Comparison of ENCODE assay signal across 10 mouse cellular contexts in genomic region chr1:132233566-132233965, GRCm38 (mm10). TPM values are rescaled to one million over a fixed set of nuclear protein-coding genes. Genes with fewer than 3 reads are reported as not detected.
DNase-seq lines count a peak whose midpoint lies in the region.
"Had no signal": no experiment of that assay in that cellular context is flagged by ENCODE, and none has a peak within 500 bp of the region (broad histone marks: within the 10 kb centered on the region; RNA-seq: fewer than 3 reads in every experiment).

No protein-coding gene starts in this region.

- peaks cover 16% of the 10 kb centered on the region; the same call in 1 of the 2 replicates for H3K27me3 ChIP-seq in limb, embryonic 10.5 days (ENCODE audit: low read depth, poor library complexity, severe bottlenecking)
- peaks cover 4% of the 10 kb centered on the region; the same call in 1 of the 2 replicates for H3K27me3 ChIP-seq in splenic B cell, adult 2 months (ENCODE audit: control insufficient read depth, insufficient read depth, low read length, poor library complexity, severe bottlenecking)
- H3K27me3 ChIP-seq: embryonic facial prominence, embryonic 15.5 days had no signal

- DNase-seq in adrenal gland, postnatal 10 days: peak; percentile 39
- DNase-seq in adrenal gland, adult 18-20 months (ENCODE audit: low spot score in 2 of 2): no peak
- DNase-seq in kidney, adult 8-10 months: peak; percentile 12 to 49
- no peak for DNase-seq in kidney, adult 11 months
- DNase-seq in embryo, embryonic 11 days: peak; percentile 64
- peak; percentile 49 for DNase-seq in limb, embryonic 10.5 days (ENCODE audit: low spot score)
- peak; percentile 19 for DNase-seq in splenic B cell, adult 2 months (ENCODE audit: low read depth, low spot score)
- no peak for DNase-seq in T-cell, adult 2 months (ENCODE audit: low spot score)

- no peaks in the 10 kb centered on the region for H3K36me3 ChIP-seq in limb, embryonic 10.5 days
- H3K36me3 ChIP-seq in splenic B cell, adult 2 months (ENCODE audit: control insufficient read depth, insufficient read depth, low read length, poor library complexity, severe bottlenecking): no peaks in the 10 kb centered on the region
- H3K36me3 ChIP-seq: embryonic facial prominence, embryonic 15.5 days; midbrain, embryonic 12.5 days had no signal

- H3K9me3 ChIP-seq in limb, embryonic 10.5 days (replicated peaks): no peaks in the 10 kb centered on the region
- H3K9me3 ChIP-seq: embryonic facial prominence, embryonic 15.5 days; midbrain, embryonic 12.5 days had no signal

- H3K4me1 ChIP-seq in limb, embryonic 10.5 days: peaks cover 9% of the 10 kb centered on the region; the same call in 1 of the 2 replicates
- H3K4me1 ChIP-seq: embryonic facial prominence, embryonic 15.5 days had no signal

- no peak overlapping the region for H3K4me3 ChIP-seq in limb, embryonic 10.5 days
- H3K4me3 ChIP-seq: embryonic facial prominence, embryonic 15.5 days; midbrain, embryonic 12.5 days had no signal

- 25% methylated on average over 12 of the region's 12 CpGs for WGBS in limb, embryonic 10.5 days

- no peak overlapping the region for H3K27ac ChIP-seq in limb, embryonic 10.5 days
- H3K27ac ChIP-seq: embryonic facial prominence, embryonic 15.5 days; midbrain, embryonic 12.5 days had no signal

RNA-seq across cellular contexts. Expression of gene Gm10188, which starts 4.0 kb away (rescaled TPM):
- total RNA-seq in adrenal gland, postnatal 10 days (2021): not detected
- total RNA-seq in adrenal gland, adult 18-20 months (2021): not detected
- not detected in 2 replicates for polyA plus RNA-seq in limb, embryonic 10.5 days (2016; fragmentation: Nextera tagmentation; extraction: Ambion mirVana)
- polyA plus RNA-seq: embryonic facial prominence, embryonic 15.5 days had no signal

RNA-seq across cellular contexts. Expression of gene AC124108.1, which starts 42.3 kb away (rescaled TPM):
- total RNA-seq in adrenal gland, postnatal 10 days (2021): under 1 TPM in 1 of 2 experiments, not detected in 1; 0.15 TPM
- not detected for total RNA-seq in adrenal gland, adult 18-20 months (2021)
- polyA plus RNA-seq in limb, embryonic 10.5 days (2016; fragmentation: Nextera tagmentation; extraction: Ambion mirVana): 0.64 and 0.65 TPM in 2 replicates

RNA-seq across cellular contexts. Expression of gene Lemd1, which starts 42.3 kb away (rescaled TPM):
- total RNA-seq in adrenal gland, postnatal 10 days (2021): under 1 TPM; 0.27 to 0.36 TPM
- total RNA-seq in adrenal gland, adult 18-20 months (2021): under 1 TPM in 1 of 2 experiments, not detected in 1; 0.43 TPM
- 1.3 and 1.7 TPM in 2 replicates for polyA plus RNA-seq in limb, embryonic 10.5 days (2016; fragmentation: Nextera tagmentation; extraction: Ambion mirVana)

Comparison
In these comparisons a context has a peak if more than half of its experiments do, and no peak if none do; other contexts are left out.
1. DNase-seq: peak in adrenal gland, postnatal 10 days (single experiment), kidney, adult 8-10 months (2 of 2), embryo, embryonic 11 days (single experiment), limb, embryonic 10.5 days (single experiment) and splenic B cell, adult 2 months (single experiment); none in adrenal gland, adult 18-20 months (0 of 2), kidney, adult 11 months (single experiment) and T-cell, adult 2 months (single experiment).